Mouse (Mus musculus): ENCODE results near the gene Ybx3.

The Ybx3 gene

DNA sequence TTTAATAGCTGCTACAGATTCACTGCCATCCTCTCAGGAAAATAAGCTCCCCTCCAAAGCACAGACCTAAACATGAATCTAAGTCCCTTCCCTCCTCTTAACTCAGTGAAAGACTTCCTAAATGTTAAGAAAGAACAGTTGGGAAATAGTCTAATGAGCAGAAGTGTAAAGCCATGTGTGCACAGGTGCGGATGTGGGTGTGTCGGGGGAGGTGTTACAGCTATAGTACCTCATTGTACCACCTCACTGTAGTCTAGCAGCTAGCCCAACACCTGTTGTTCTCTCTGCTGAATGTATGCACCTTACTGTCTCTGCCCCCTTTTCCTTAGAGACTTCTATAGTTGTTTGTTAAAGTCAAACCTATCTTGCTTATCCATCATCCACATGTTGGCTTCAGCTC, 61.2 kb downstream of the Ybx3 start:
- DNase-seq (ENCODE audit: low spot score), result no peak

DNA sequence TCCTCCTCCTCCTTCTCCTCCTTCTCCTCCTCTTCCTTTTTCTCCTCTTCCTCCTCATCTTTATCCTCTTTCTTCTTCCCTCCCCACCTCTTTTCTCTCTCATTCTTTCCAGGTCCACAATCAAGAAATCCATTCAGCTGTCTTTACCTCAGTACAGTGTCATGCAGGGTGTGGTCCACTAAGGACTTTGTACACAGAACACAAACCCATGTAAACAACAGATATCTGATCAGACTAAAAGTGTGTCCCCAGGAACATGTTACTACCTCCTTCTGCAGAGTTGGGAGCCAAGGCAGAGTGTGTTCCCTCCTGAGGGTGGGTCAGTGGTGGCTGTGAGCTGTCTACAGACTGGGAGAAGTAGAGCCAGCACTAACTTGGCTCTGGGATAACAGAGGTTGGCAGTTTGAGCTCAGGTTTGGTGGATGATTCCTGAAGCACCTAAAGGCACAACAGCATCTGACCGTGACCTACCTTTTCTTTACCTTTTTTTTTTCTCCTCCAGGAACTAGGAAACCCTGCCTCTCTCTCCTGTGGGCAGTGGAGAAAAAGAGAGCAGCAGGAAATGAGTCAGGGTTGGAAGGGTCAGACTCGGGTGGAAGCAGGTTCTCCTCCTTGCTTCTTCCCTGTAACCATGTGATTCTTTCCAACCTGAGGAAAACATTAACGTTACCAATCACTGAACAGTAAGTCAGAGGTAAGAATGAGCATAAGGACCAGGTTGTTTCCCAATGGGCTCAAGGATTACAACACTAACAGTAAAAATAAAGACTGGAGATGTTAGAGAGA, 66.2 kb downstream of the Ybx3 start:
- no peak for DNase-seq (ENCODE audit: low spot score)

DNA sequence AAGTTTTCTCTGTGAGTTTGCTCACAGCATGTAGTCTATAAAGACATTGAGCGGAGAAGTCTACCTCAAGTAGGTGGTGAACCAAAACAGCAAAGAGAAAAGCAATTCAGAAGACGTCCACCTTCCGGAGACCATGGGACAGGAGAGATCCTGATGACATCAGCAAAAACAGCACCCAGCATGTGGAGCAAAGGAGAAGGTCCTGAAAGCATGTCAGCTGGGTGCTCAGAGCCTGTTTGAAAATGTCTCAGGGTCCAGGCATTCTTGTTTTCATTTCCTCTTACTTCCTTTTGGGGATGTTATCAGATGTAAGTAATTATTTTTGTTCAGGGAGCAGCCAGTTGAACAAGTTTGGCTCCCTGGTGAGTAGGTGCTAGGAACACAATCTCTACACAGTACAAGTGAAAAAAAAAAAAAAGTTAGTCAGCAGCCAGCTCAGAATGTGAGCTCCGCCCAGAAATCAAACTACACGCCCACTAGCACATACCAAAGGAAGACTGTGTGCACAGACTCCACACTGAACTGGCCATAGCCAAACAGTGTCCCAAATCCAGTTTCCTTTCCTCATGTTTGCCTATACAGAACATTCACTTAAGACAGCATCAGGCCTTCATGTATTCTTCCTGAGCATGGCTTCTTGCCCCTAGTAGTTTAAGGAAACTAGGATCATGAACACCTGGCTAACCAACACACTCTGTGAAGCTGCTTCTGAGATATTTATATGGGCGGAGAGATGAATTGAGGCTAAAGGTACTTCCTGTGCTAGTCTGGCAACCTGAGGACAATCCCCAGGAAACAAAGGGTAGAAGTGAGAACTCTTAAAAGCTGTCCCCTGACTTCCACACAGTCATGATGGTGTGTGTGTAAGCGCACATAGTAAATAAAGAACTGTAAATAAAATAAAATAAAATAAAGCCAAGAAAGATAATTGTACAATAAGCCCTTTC, 71.8 kb downstream of the Ybx3 start:
- DNase-seq (ENCODE audit: low spot score), result no peak
